Mouse (Mus musculus) left cerebral cortex, postnatal 14 days (tissue): Measurements from ENCODE around the gene Dnaic1. TPM values are rescaled to one million over a fixed set of nuclear protein-coding genes. Genes with fewer than 3 reads are reported as not detected.
"Not testable (repeated sequence)": the region's sequence is repeated elsewhere in the genome, so short reads cannot be mapped to it uniquely, and the experiment has no call there.

Experiments
- DNase-seq, 2 experiments: peaks; one replicate each; pipeline ENCODE4 v3.0.0; 2021 to 2022; ENCODE audit warnings: low spot score in 2 of 2, mixed read lengths in 1 of 2
- intact Hi-C: fragments of 180-260 bp; cut with DNase I; formaldehyde crosslinking; loops from one replicate; pipeline ENCODE4 v1.15.1; 2025
- total RNA-seq, 2 experiments: library from RNA; stranded (reverse); gene quantifications; 2 replicates each; pipeline ENCODE4 v1.2.3; 2021

Gene Dnaic1
- total RNA-seq, 2 experiments from 2014 or later = 5.6 to 8.6 TPM

DNA sequence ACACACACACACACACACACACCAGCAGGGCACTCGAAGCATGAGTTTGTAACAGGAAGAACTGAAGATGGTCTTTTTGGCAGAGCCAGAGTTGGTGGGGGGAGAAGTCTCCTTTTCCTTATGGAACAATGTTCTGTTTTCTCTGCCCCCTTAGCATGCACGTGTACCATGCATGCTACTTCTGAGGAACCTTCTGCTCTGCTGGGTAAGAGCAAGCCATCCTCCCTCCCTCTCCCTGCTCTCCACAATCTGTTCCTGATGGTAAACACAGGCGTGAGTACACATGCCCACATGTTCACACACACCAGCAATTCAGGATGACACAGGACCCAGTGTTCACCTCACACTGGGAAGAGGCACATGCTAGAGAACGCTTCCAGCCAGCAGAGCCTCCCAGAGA lies 111.6 kb downstream of the Dnaic1 start:
- DNase-seq = peak in 1 of 2 experiments; percentile 89
- intact Hi-C loops = no loop called here

GRCm38 (mm10) chr4:41681947-41682346 lies 112.4 kb downstream of the Dnaic1 start:
- peak in 1 of 2 experiments; percentile 47 for DNase-seq
- intact Hi-C loops = no loop called here

DNA sequence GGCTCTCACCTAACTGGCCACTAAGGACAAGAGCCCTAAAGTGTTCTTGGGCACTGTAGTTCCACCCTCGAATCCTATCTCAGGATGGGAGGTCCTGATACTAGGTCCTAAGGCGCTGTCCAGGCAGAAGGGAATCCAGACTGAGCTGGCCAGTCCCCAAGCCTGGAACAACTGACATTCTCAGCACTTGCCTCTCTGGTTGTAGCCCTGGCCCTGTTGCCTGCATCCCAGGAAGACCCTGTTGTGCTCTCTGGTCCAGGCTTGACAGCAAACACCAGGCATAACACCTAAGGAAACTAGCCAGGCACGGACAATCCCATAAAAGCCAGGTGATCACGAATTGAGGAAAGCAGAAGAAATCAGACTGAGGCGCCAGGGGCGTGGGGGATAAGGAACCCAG lies 113.2 kb downstream of the Dnaic1 start:
- intact Hi-C loops = no loop called here
- DNase-seq = no peak

GRCm38 (mm10) chr4:41683303-41683702 lies 113.7 kb downstream of the Dnaic1 start:
- intact Hi-C loops, DNase-seq: not testable (repeated sequence)

GRCm38 (mm10) chr4:41684131-41684930 lies 114.8 kb downstream of the Dnaic1 start:
- intact Hi-C loops, DNase-seq: not testable (repeated sequence)

GRCm38 (mm10) chr4:41684931-41685453 lies 115.4 kb downstream of the Dnaic1 start:
- DNase-seq, intact Hi-C loops: not testable (repeated sequence)

DNA sequence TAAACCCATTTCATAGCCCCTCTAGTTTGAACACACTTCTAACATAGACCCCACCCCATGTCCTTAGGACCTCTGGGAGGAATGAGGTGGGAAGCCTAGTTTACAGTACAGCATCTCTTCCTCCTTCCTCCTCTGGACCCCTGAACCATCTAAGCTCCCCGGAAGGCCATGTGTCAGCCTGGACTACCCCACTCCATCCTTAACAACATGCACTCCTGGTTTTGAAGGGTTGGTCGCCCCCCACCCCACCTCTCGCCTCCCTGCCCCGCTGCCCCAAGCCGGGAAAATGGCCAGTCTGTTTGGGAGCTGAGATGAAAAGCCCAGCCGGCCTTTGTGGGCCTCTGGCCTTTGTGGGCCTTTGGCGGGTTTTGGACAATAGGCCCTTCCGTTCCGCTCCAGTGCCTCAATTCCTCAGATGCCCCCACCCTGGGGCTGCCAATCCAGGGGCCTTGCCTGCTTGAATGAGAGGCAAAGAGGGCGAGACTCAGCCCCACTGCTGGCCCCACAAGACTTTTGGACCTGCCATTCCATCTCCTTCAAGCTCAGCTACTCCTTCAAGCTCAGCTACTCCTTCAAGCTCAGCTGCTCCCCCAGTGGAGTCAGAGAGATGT lies 116.4 kb downstream of the Dnaic1 start:
- DNase-seq, intact Hi-C loops: not testable (repeated sequence)

Other genes starting within 250 kb of the Dnaic1 start
- gene Ubap1, start 220.8 kb upstream of the Dnaic1 start, total RNA-seq = 10 to 100 TPM; 42.1 to 45.7 TPM
- 1 to 10 TPM; 1.4 to 1.5 TPM for gene Kif24, start 104.9 kb upstream of the Dnaic1 start, total RNA-seq
- 10 to 100 TPM; 24.5 to 31.0 TPM for gene Nudt2, start 104.6 kb upstream of the Dnaic1 start, total RNA-seq
- 10 to 100 TPM; 42.6 to 44.7 TPM for gene AI464131, start 66.7 kb upstream of the Dnaic1 start, total RNA-seq
- 1 to 10 TPM; 8.7 TPM for gene 1110017D15Rik, start 52.4 kb upstream of the Dnaic1 start, total RNA-seq
- 100 to 1,000 TPM; 204 to 210 TPM for gene Fam219a, start 237 bp upstream of the Dnaic1 start, total RNA-seq
- gene Enho, start 70.5 kb downstream of the Dnaic1 start, total RNA-seq = 10 to 100 TPM; 54.7 to 60.3 TPM
- 100 to 1,000 TPM in 1 of 2 experiments, 10 to 100 TPM in 1; 98.6 to 102 TPM for gene Cntfr, start 127.3 kb downstream of the Dnaic1 start, total RNA-seq
- 10 to 100 TPM; 28.9 to 32.8 TPM for gene Il11ra1, start 130.2 kb downstream of the Dnaic1 start, total RNA-seq
- gene Rpp25l, start 143.8 kb downstream of the Dnaic1 start, total RNA-seq = 10 to 100 TPM; 30.8 to 31.0 TPM
- 100 to 1,000 TPM; 201 to 217 TPM for gene Dctn3, start 153.4 kb downstream of the Dnaic1 start, total RNA-seq
- gene Arid3c, start 161.4 kb downstream of the Dnaic1 start, total RNA-seq = under 1 TPM; 0.38 to 0.48 TPM
- gene Galt, start 185.5 kb downstream of the Dnaic1 start, total RNA-seq = 100 to 1,000 TPM; 103 to 118 TPM
- 10 to 100 TPM; 67.8 to 83.8 TPM for gene Sigmar1, start 186.4 kb downstream of the Dnaic1 start, total RNA-seq
- gene Ccl27a, start 204.5 kb downstream of the Dnaic1 start, total RNA-seq = 100 to 1,000 TPM; 294 to 318 TPM